In genomic region chr2:170811356-170811755, GRCm38 (mm10) we compare ENCODE assay signal across 11 mouse cellular contexts.
DNase-seq lines count a peak whose midpoint lies in the region; ATAC-seq and TF ChIP-seq lines count a peak whose summit lies in the region.
"Had no signal": no experiment of that assay in that cellular context is flagged by ENCODE, and none has a peak within 500 bp of the region (broad histone marks: within the 10 kb centered on the region; RNA-seq: fewer than 3 reads in every experiment).

No protein-coding gene starts in this region.

- H3K9me3 ChIP-seq in forebrain, postnatal 0 days (ENCODE audit: low read length): no peaks in the 10 kb centered on the region

- no peak overlapping the region for H3K4me3 ChIP-seq in forebrain, postnatal 0 days (ENCODE audit: low read depth, low read length)

- peak; percentile 98 for DNase-seq in brain, adult 2 months (ENCODE audit: low read depth, low spot score)
- peak; percentile 48 for DNase-seq in forebrain, postnatal 0 days
- peak; percentile 45 to 79 for DNase-seq in left cerebral cortex, adult 9 months (ENCODE audit: low spot score in 2 of 2)
- no peak for DNase-seq in adipocyte (ENCODE audit: low spot score)
- DNase-seq in urinary bladder, postnatal 4 days (ENCODE audit: low spot score in 2 of 2): no peak
- no peak for DNase-seq in adrenal gland, adult 2 months
- no peak for DNase-seq in spleen, postnatal 4 days (ENCODE audit: low spot score in 2 of 2)
- DNase-seq: adrenal gland, adult 8-10 months; kidney, postnatal 14 days had no signal

- H3K36me3 ChIP-seq in forebrain, postnatal 0 days (ENCODE audit: insufficient read depth): no peaks in the 10 kb centered on the region; the same call in 1 of the 2 replicates

- WGBS in forebrain, postnatal 0 days: 54% methylated on average over 9 of the region's 9 CpGs

- no peak overlapping the region for H3K4me2 ChIP-seq in forebrain, postnatal 0 days (ENCODE audit: low read depth)

- ATAC-seq in cerebellum, adult (ENCODE audit: insufficient number of reproducible peaks, low FRiP score, low TSS enrichment): peak; percentile 96
- ATAC-seq in forebrain, postnatal 0 days: peak; percentile 70

- no peak for TF ChIP-seq CTCF in forebrain, postnatal 0 days (IDR thresholded peaks at IDR 0.05; ENCODE audit: low read depth)

- H3K27ac ChIP-seq in forebrain, postnatal 0 days (ENCODE audit: low read depth, low read length): no peak overlapping the region
- H3K27ac ChIP-seq: liver, embryonic 14.5 days had no signal

- no peaks in the 10 kb centered on the region for H3K27me3 ChIP-seq in forebrain, postnatal 0 days (ENCODE audit: insufficient read depth, low read length)

- H3K4me1 ChIP-seq in forebrain, postnatal 0 days (ENCODE audit: insufficient read depth): no peaks in the 10 kb centered on the region; the same call in 1 of the 2 replicates

- no peak overlapping the region for H3K9ac ChIP-seq in forebrain, postnatal 0 days
- H3K9ac ChIP-seq: liver, embryonic 14.5 days had no signal

Comparison
In these comparisons a context has a peak if more than half of its experiments do, and no peak if none do; other contexts are left out.
1. DNase-seq: peak in brain, adult 2 months (single experiment), forebrain, postnatal 0 days (single experiment) and left cerebral cortex, adult 9 months (2 of 2); none in adipocyte (single experiment), urinary bladder, postnatal 4 days (0 of 2), adrenal gland, adult 2 months (single experiment) and spleen, postnatal 4 days (0 of 2).